Mouse (Mus musculus): ENCODE measurements around the gene Nmb. TPM values are rescaled to one million over a fixed set of nuclear protein-coding genes. Genes with fewer than 3 reads are reported as not detected.

The Nmb gene
- polyA plus RNA-seq, 1 experiment from 2014 or later = 7.9 TPM

DNA sequence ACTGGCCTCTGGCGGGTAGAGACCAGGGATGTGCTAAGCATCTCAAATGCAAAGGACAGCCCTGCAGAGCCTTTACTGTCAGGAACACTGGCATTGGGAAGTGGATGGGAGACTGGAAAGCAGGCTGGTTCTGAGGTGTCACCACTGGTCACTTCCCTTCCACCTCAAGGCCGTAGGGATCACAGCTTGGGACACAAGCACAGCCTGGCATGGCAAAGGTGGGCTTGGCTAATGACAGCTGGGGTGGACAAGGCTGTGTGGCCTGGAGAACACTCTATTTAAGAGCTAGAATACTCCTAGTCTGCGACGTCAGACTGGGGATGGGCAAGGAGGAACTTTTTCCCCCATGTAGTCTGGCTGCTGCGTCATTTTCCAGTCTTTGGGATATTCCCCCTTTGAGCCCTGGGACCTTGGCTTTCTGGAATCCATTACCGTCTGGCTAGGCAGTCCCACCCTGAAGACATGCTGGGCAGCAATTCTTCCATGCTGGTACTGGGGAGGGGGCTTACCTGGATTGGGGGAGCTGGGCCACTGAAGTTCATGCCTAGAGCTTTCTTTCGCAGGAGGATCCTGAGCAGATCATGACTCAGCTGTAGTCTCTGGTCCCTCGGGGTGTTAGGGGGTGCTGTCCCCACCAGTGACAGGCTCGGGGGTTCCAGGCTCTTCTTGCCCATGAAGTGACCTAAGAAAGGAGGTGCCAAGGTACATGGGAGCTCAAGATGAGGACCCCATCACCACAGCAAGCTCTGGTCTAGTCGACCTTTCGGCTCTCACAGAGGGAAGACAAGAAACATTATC, 1.1 kb downstream of the Nmb start:
- no peak for ATAC-seq
- 86% methylated on average over 11 of the region's 11 CpGs for WGBS
- no peak overlapping the region for H3K4me2 ChIP-seq (ENCODE audit: low read length)

DNA sequence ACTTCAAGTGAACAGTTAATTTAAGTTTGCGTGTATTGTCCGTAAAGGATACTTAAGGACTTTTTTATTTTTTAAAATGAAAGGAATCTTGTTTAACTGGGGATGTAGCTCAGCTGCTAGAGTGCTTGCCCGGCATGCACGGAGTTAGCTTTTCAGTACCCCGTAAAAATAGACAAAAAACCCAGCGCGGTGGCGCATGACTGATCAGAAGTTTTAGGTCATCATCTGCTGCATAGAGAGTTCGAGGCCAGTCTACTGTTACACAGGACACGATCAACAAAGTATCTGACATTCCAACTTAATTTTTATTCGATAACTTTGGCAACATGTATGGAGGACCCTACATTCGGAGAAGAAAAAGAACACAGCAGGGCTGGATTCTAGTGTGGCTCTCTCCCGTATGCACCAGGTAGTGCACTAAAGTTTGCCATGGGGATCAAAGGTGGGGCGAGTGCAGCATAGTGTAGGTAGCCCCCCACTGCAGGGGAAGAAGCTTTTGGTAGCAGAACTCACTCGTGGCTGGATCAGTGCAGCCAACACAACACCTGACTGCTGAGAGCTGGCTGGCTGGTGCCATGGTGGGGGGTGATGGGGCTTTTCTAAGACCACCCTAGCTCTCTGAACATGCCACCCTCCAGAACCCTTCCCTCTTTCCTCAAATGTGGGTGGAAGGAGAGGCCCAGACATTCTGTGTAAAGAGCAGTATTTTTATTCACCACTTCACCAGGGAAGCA, 3.2 kb downstream of the Nmb start:
- DNase-seq (ENCODE audit: low spot score) (no peak), ATAC-seq (peak; percentile 15)
- Histone ChIP-seq H3K27me3 (replicated peaks; ENCODE audit: control insufficient read depth, insufficient read depth, low read length) (no peaks in the 10 kb centered on the region), H3K4me3 (ENCODE audit: low read depth, low read length) (peak overlapping the region; percentile 59), H3K9ac (ENCODE audit: low read length) (peak overlapping the region; percentile 73), H3K27ac (ENCODE audit: low read depth, low read length) (peak overlapping the region; percentile 75), H3K36me3 (ENCODE audit: control insufficient read depth, insufficient read depth, low read length) (peaks cover 29% of the 10 kb centered on the region), H3K9me3 (replicated peaks; ENCODE audit: control insufficient read depth, low read length) (no peaks in the 10 kb centered on the region), H3K4me2 (ENCODE audit: low read length) (peak overlapping the region; percentile 75), H3K4me1 (ENCODE audit: control insufficient read depth, insufficient read depth, low read length) (peaks cover 11% of the 10 kb centered on the region)
- WGBS = 32% methylated on average over 15 of the region's 15 CpGs

More for the DNA sequence above, 1.1 kb downstream of the Nmb start:
- H3K27ac ChIP-seq (ENCODE audit: low read depth, low read length) = no peak overlapping the region
- no peak for DNase-seq (ENCODE audit: low spot score)
- H3K4me1 ChIP-seq (ENCODE audit: control insufficient read depth, insufficient read depth, low read length) = peaks cover 11% of the 10 kb centered on the region
- H3K9ac ChIP-seq (ENCODE audit: low read length) = no peak overlapping the region; the same call in 1 of the 2 replicates
- H3K27me3 ChIP-seq (replicated peaks; ENCODE audit: control insufficient read depth, insufficient read depth, low read length) = no peaks in the 10 kb centered on the region
- H3K9me3 ChIP-seq (replicated peaks; ENCODE audit: control insufficient read depth, low read length) = no peaks in the 10 kb centered on the region
- H3K4me3 ChIP-seq (ENCODE audit: low read depth, low read length) = no peak overlapping the region
- H3K36me3 ChIP-seq (ENCODE audit: control insufficient read depth, insufficient read depth, low read length) = peaks cover 29% of the 10 kb centered on the region

DNA sequence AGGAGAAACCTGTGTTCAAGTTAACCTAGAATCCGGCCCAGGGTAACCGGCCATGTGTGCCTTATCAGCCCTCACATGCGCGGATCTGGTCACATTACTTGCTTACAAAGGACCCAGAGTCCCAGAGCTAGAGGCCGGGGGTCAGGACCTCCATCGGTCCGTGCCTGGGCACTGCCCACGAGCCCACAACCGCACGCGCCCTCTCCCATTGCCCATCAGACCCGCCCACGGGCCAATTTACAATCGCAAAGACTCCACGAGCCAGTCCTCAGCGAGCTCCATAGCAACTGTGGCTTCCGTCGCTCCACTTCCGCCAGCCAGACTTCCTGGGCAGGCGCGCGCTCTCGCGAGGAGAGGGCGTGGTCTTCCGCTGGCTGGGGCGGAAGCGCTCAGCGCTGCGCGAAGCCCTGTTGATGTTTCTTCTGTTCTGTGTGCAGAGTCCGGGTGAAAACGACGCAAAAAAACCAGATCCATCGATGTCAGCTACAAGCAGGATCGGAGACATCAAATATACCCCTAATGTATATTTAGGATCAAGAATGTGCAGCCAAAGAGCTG, 3.9 kb downstream of the Nmb start, which contains the start of gene Wdr73:
Gene Wdr73, minus strand, starts transcription at position 326 of the 558 bp plus-strand sequence.
- H3K9ac ChIP-seq (ENCODE audit: low read length) = peak within 1 kb of the TSS; percentile 73
- H3K36me3 ChIP-seq (ENCODE audit: control insufficient read depth, insufficient read depth, low read length) = peaks cover 27% of the 10 kb centered on the region
- ATAC-seq = peak; percentile 96
- peaks cover 11% of the 10 kb centered on the region for H3K4me1 ChIP-seq (ENCODE audit: control insufficient read depth, insufficient read depth, low read length)
- under 1% methylated on average over 36 of the region's 36 CpGs for WGBS
- H3K27me3 ChIP-seq (replicated peaks; ENCODE audit: control insufficient read depth, insufficient read depth, low read length) = no peaks in the 10 kb centered on the region
- peak within 1 kb of the TSS; percentile 75 for H3K4me2 ChIP-seq (ENCODE audit: low read length)
- H3K4me3 ChIP-seq (ENCODE audit: low read depth, low read length) = peak within 1 kb of the TSS; percentile 59
- H3K27ac ChIP-seq (ENCODE audit: low read depth, low read length) = peak within 1 kb of the TSS; percentile 75
- DNase-seq (ENCODE audit: low spot score) = peak; percentile 96
- no peaks in the 10 kb centered on the region for H3K9me3 ChIP-seq (replicated peaks; ENCODE audit: control insufficient read depth, low read length)

DNA sequence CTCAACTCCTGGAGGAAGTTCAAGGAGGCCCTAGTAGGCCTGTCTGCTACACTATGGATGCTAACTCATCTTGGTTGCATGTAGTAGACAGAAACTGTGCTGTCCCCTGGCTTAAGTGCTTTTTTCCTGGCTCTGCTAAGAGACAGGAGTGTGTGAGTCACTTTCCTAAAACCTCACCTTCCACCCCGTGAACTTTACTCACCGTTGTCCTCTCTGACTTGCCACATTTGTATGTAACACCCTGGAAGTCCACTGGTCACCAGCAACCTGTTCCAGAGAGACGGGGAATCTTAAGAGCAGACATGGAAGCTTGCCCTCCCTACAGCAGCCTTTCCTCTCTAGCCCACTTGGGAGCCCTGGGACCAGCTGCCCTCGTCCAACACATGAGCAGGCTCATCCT, 7.2 kb downstream of the Nmb start:
- Histone ChIP-seq H3K9ac (ENCODE audit: low read length) (no peak overlapping the region), H3K4me2 (ENCODE audit: low read length) (no peak overlapping the region), H3K9me3 (replicated peaks; ENCODE audit: control insufficient read depth, low read length) (no peaks in the 10 kb centered on the region), H3K36me3 (ENCODE audit: control insufficient read depth, insufficient read depth, low read length) (peaks cover 45% of the 10 kb centered on the region), H3K4me3 (ENCODE audit: low read depth, low read length) (no peak overlapping the region), H3K27ac (ENCODE audit: low read depth, low read length) (no peak overlapping the region), H3K4me1 (ENCODE audit: control insufficient read depth, insufficient read depth, low read length) (peaks cover 7% of the 10 kb centered on the region; the same call in 1 of the 2 replicates), H3K27me3 (replicated peaks; ENCODE audit: control insufficient read depth, insufficient read depth, low read length) (no peaks in the 10 kb centered on the region)
- DNase-seq (ENCODE audit: low spot score) = no peak
- 92% methylated on average over 4 of the region's 4 CpGs for WGBS
- no peak for ATAC-seq

DNA sequence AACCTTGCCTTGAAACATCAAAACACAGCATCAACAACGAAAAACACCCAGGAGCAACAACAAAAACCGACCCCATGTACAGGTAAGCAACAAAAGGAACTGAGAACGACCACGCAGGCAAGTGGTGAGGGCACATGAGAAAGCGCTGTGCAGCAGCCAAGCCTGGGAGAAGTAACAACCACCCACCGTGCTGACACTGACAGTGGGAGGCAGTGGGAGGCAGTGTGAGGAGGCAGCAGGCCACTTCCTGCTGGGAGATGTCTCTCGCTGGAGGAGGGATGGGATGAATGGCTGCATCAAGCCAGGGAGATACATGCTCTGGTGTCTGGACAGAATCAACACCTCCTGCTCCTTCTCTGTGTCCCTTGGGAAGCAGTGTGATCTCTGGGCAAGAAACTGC, 7.7 kb downstream of the Nmb start:
- ATAC-seq = no peak
- DNase-seq (ENCODE audit: low spot score) = no peak
- Histone ChIP-seq H3K9me3 (replicated peaks; ENCODE audit: control insufficient read depth, low read length) (no peaks in the 10 kb centered on the region), H3K9ac (ENCODE audit: low read length) (no peak overlapping the region), H3K27me3 (replicated peaks; ENCODE audit: control insufficient read depth, insufficient read depth, low read length) (no peaks in the 10 kb centered on the region), H3K27ac (ENCODE audit: low read depth, low read length) (no peak overlapping the region), H3K4me1 (ENCODE audit: control insufficient read depth, insufficient read depth, low read length) (peaks cover 7% of the 10 kb centered on the region; the same call in 1 of the 2 replicates), H3K4me2 (ENCODE audit: low read length) (no peak overlapping the region), H3K4me3 (ENCODE audit: low read depth, low read length) (no peak overlapping the region), H3K36me3 (ENCODE audit: control insufficient read depth, insufficient read depth, low read length) (peaks cover 50% of the 10 kb centered on the region)
- WGBS = 90% methylated on average over 7 of the region's 7 CpGs

DNA sequence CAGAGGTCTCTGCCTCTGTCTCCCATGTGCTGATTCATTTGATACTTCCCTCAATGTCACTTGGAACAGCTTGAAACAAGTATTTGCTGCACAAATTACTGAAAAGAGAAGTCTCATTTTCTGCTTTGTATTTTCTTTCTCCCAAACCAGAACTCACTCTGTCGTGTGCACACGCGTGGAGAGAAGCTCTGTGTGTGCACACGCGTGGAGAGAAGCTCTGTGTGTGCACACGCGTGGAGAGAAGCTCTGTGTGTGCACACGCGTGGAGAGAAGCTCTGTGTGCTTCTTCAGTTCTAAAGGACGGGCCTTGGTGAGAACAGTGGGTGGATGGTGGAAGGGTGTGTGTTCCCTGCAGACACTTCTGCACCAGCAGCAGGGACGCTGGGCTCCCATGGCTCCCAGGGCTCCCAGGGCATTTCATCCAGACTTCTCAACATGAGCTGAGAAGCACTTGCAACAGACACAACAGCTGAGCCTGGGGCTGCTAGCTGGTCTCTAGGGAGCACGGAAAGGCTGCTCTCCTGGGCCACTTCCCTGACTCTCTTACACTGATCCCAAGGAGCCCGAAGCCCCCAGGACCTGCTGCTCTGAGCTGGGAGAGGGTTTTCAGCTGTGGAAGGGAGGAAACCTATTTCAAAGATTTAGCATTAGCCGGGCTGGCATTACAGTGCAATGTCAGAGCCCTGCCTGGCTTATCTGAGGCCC, 9.9 kb downstream of the Nmb start:
- H3K27ac ChIP-seq (ENCODE audit: low read depth, low read length) = no peak overlapping the region
- DNase-seq (ENCODE audit: low spot score) = no peak
- ATAC-seq = no peak
- 0 out of 2 replicates have a peak, but pooled peaks cover under 1% of the 10 kb centered on the region for H3K4me1 ChIP-seq (ENCODE audit: control insufficient read depth, insufficient read depth, low read length)
- 96% methylated on average over 14 of the region's 14 CpGs for WGBS
- H3K9me3 ChIP-seq (replicated peaks; ENCODE audit: control insufficient read depth, low read length) = no peaks in the 10 kb centered on the region
- H3K4me3 ChIP-seq (ENCODE audit: low read depth, low read length) = no peak overlapping the region
- H3K9ac ChIP-seq (ENCODE audit: low read length) = no peak overlapping the region
- H3K4me2 ChIP-seq (ENCODE audit: low read length) = no peak overlapping the region
- H3K27me3 ChIP-seq (replicated peaks; ENCODE audit: control insufficient read depth, insufficient read depth, low read length) = no peaks in the 10 kb centered on the region
- peaks cover 67% of the 10 kb centered on the region for H3K36me3 ChIP-seq (ENCODE audit: control insufficient read depth, insufficient read depth, low read length)

DNA sequence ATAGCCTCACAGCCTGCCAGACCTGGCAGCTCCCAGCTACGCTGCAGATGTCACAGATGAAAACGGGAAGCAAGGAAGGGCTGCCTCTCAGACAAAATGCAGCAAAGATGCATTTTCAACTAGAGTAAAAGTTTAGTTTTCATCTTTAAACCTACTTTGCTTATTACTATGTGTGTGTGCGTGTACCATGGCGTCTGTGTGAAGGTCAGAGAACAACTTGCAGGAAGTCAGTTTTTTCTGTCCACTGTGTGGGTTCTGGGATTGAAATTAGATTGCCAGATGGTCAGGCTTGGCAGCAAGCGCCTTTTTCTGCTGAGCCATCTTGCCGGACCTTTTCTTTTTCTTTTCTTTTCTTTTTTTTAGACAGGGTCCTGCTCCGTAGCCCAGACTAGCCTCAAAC, 10.7 kb downstream of the Nmb start:
- Histone ChIP-seq H3K27ac (ENCODE audit: low read depth, low read length) (peak overlapping the region; percentile 5; the same call in 1 of the 2 replicates), H3K9ac (ENCODE audit: low read length) (no peak overlapping the region), H3K4me3 (ENCODE audit: low read depth, low read length) (no peak overlapping the region), H3K9me3 (replicated peaks; ENCODE audit: control insufficient read depth, low read length) (no peaks in the 10 kb centered on the region), H3K36me3 (ENCODE audit: control insufficient read depth, insufficient read depth, low read length) (peaks cover 71% of the 10 kb centered on the region), H3K27me3 (replicated peaks; ENCODE audit: control insufficient read depth, insufficient read depth, low read length) (no peaks in the 10 kb centered on the region), H3K4me2 (ENCODE audit: low read length) (no peak overlapping the region), H3K4me1 (ENCODE audit: control insufficient read depth, insufficient read depth, low read length) (peaks cover 2% of the 10 kb centered on the region; the same call in 1 of the 2 replicates)
- no peak for DNase-seq (ENCODE audit: low spot score)
- 87% methylated on average over 7 of the region's 7 CpGs for WGBS
- ATAC-seq = no peak

DNA sequence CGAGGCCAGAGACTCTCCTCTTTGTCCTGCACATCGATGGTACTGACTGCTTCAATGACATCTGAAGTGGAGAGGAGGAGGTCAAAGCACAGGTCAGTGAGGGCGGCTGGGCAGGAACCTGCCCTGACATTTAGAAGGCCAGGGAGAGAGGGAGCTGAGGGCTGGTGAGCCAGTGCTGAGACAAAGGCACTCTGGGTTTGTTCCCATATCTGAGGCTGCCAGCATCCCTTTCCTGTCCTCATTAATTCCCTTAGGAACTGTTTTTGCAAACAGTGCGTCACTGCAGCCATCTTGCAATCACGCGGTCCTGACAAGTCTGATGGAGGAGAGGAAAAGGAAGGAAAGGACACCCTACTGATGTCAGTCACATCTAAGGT, 11.1 kb downstream of the Nmb start:
- H3K27ac ChIP-seq (ENCODE audit: low read depth, low read length) = peak overlapping the region; percentile 58; the same call in 1 of the 2 replicates
- no peaks in the 10 kb centered on the region for H3K27me3 ChIP-seq (replicated peaks; ENCODE audit: control insufficient read depth, insufficient read depth, low read length)
- no peak overlapping the region for H3K4me2 ChIP-seq (ENCODE audit: low read length)
- no peak overlapping the region for H3K4me3 ChIP-seq (ENCODE audit: low read depth, low read length)
- 81% methylated on average over 6 of the region's 6 CpGs for WGBS
- no peaks in the 10 kb centered on the region for H3K9me3 ChIP-seq (replicated peaks; ENCODE audit: control insufficient read depth, low read length)
- peaks cover 71% of the 10 kb centered on the region for H3K36me3 ChIP-seq (ENCODE audit: control insufficient read depth, insufficient read depth, low read length)
- no peak overlapping the region for H3K9ac ChIP-seq (ENCODE audit: low read length)
- ATAC-seq = no peak
- peaks cover 6% of the 10 kb centered on the region; the same call in 1 of the 2 replicates for H3K4me1 ChIP-seq (ENCODE audit: control insufficient read depth, insufficient read depth, low read length)
- DNase-seq (ENCODE audit: low spot score) = no peak
